In the genomic region with DNA sequence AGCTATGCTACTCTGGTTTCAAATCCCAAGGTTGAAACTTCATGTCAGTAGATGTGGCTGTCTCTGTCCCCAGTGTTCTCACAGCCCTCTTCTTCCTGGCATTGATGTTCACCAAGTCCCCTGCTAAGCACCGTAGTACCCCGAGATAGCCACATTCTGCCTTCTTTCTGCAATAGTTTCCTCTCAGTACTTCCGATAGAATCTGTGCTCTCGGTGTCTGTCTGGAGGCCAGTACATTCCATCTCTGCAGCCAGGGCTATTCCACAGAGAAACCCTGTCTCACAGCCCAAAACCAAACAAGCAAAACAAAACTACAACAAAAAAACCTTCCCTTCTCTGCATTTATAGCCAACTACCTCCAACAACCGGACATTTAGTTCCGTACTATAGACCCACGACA, we compare ENCODE assay signal across 12 mouse cellular contexts. TPM values are rescaled to one million over a fixed set of nuclear protein-coding genes. Genes with fewer than 3 reads are reported as not detected.
DNase-seq lines count a peak whose midpoint lies in the region; ATAC-seq lines count a peak whose summit lies in the region.
"Had no signal": no experiment of that assay in that cellular context is flagged by ENCODE, and none has a peak within 500 bp of the region (broad histone marks: within the 10 kb centered on the region; RNA-seq: fewer than 3 reads in every experiment).

No protein-coding gene starts in this region.

- ATAC-seq in hindbrain, embryonic 15.5 days (ENCODE audit: low FRiP score, low read depth), result no peak
- ATAC-seq in hindbrain, embryonic 13.5 days (ENCODE audit: low FRiP score), result no peak
- ATAC-seq in liver, embryonic 11.5 days (replicated peaks; ENCODE audit: low FRiP score), result no peak

- H3K9ac ChIP-seq in hindbrain, embryonic 15.5 days, result no peak overlapping the region
- no peak overlapping the region for H3K9ac ChIP-seq in hindbrain, embryonic 13.5 days
- no peak overlapping the region for H3K9ac ChIP-seq in liver, embryonic 11.5 days (ENCODE audit: low read depth, low read length)

- H3K9me3 ChIP-seq in hindbrain, embryonic 15.5 days, result no peaks in the 10 kb centered on the region
- no peaks in the 10 kb centered on the region for H3K9me3 ChIP-seq in hindbrain, embryonic 13.5 days
- no peaks in the 10 kb centered on the region for H3K9me3 ChIP-seq in liver, embryonic 11.5 days (ENCODE audit: control insufficient read depth, low read length)

- H3K4me3 ChIP-seq in hindbrain, embryonic 15.5 days, result peak overlapping the region; percentile 63; the same call in 1 of the 2 replicates
- H3K4me3 ChIP-seq in hindbrain, embryonic 13.5 days, result no peak overlapping the region
- no peak overlapping the region for H3K4me3 ChIP-seq in liver, embryonic 11.5 days (ENCODE audit: low read depth, low read length)

- H3K27ac ChIP-seq in hindbrain, embryonic 15.5 days (replicated peaks), result no peak overlapping the region
- H3K27ac ChIP-seq in hindbrain, embryonic 13.5 days, result no peak overlapping the region
- no peak overlapping the region for H3K27ac ChIP-seq in liver, embryonic 11.5 days (ENCODE audit: low read depth, low read length)

- H3K27me3 ChIP-seq in hindbrain, embryonic 15.5 days, result no peaks in the 10 kb centered on the region
- H3K27me3 ChIP-seq in hindbrain, embryonic 13.5 days, result no peaks in the 10 kb centered on the region
- H3K27me3 ChIP-seq in liver, embryonic 11.5 days (replicated peaks; ENCODE audit: control insufficient read depth, insufficient read depth, low read length), result no peaks in the 10 kb centered on the region

- peak overlapping the region; percentile 93; the same call in 1 of the 2 replicates for H3K4me2 ChIP-seq in hindbrain, embryonic 15.5 days
- no peak overlapping the region; the same call in 1 of the 2 replicates for H3K4me2 ChIP-seq in hindbrain, embryonic 13.5 days
- peak overlapping the region; percentile 68 for H3K4me2 ChIP-seq in liver, embryonic 11.5 days

- peak; percentile 50 for DNase-seq in A20 (ENCODE audit: low read depth, low spot score)
- peak; percentile 72 for DNase-seq in MEL-GATA-1-ER (ENCODE audit: extremely low read depth, low read depth)
- DNase-seq in liver, embryonic 11.5 days (ENCODE audit: low spot score), result no peak
- DNase-seq in layer of hippocampus, adult 18-20 months (ENCODE audit: low spot score in 2 of 2), result no peak
- DNase-seq in frontal cortex, adult 2 months (ENCODE audit: extremely low spot score in 1 of 2, low spot score in 1 of 2), result no peak
- DNase-seq in lung, postnatal 4 days, result no peak
- DNase-seq: adrenal gland, postnatal 36 days; cerebellum, adult 8-10 months had no signal

- 61% methylated on average over 7 of the region's 7 CpGs for WGBS in hindbrain, embryonic 15.5 days
- 61% methylated on average over 7 of the region's 7 CpGs for WGBS in hindbrain, embryonic 13.5 days
- WGBS in liver, embryonic 11.5 days, result 68% methylated on average over 7 of the region's 7 CpGs

- H3K4me1 ChIP-seq in hindbrain, embryonic 15.5 days (replicated peaks), result peaks cover 4% of the 10 kb centered on the region; the same call in 1 of the 2 replicates
- H3K4me1 ChIP-seq in hindbrain, embryonic 13.5 days (replicated peaks), result peaks cover 8% of the 10 kb centered on the region
- H3K4me1 ChIP-seq in liver, embryonic 11.5 days (replicated peaks; ENCODE audit: control insufficient read depth, insufficient read depth, low read length), result peaks cover 3% of the 10 kb centered on the region; the same call in 1 of the 2 replicates

- no peaks in the 10 kb centered on the region for H3K36me3 ChIP-seq in hindbrain, embryonic 15.5 days
- H3K36me3 ChIP-seq in hindbrain, embryonic 13.5 days, result no peaks in the 10 kb centered on the region
- no peaks in the 10 kb centered on the region for H3K36me3 ChIP-seq in liver, embryonic 11.5 days (ENCODE audit: control insufficient read depth, insufficient read depth, low read length)

RNA-seq across cellular contexts. Expression of a gene that starts 28.8 kb away (rescaled TPM):
- polyA plus RNA-seq in hindbrain, embryonic 15.5 days (2015; fragmentation: Nextera tagmentation; extraction: Ambion mirVana), result 1.9 and 2.0 TPM in 2 replicates
- polyA plus RNA-seq in hindbrain, embryonic 13.5 days (2015; fragmentation: Nextera tagmentation; extraction: Ambion mirVana), result 0.89 and 0.92 TPM in 2 replicates
- polyA plus RNA-seq in liver, embryonic 11.5 days (2014; fragmentation: Nextera tagmentation; extraction: Ambion mirVana), result 0.19 and 0.32 TPM in 2 replicates
- under 1 TPM; 0.25 to 0.30 TPM for total RNA-seq in layer of hippocampus, adult 18-20 months (2021)
- polyA plus RNA-seq in frontal cortex, adult 2 months (2012; rRNA removed), result 0.60 and 1.1 TPM in 2 replicates
- total RNA-seq: adrenal gland, postnatal 36 days had no signal
- polyA plus RNA-seq: erythroblast, embryonic 14.5 days had no signal

RNA-seq across cellular contexts. Expression of a gene that starts 44.1 kb away (rescaled TPM):
- not detected in 2 replicates for polyA plus RNA-seq in hindbrain, embryonic 15.5 days (2015; fragmentation: Nextera tagmentation; extraction: Ambion mirVana)
- polyA plus RNA-seq in hindbrain, embryonic 13.5 days (2015; fragmentation: Nextera tagmentation; extraction: Ambion mirVana), result not detected in 2 replicates
- not detected in 2 replicates for polyA plus RNA-seq in liver, embryonic 11.5 days (2014; fragmentation: Nextera tagmentation; extraction: Ambion mirVana)
- total RNA-seq in layer of hippocampus, adult 18-20 months (2021), result not detected
- not detected in 2 replicates for polyA plus RNA-seq in frontal cortex, adult 2 months (2012; rRNA removed)
- total RNA-seq: adrenal gland, postnatal 36 days; layer of hippocampus, adult 8-10 months had no signal
- polyA plus RNA-seq: erythroblast, embryonic 14.5 days had no signal

Comparison
In these comparisons a context has a peak if more than half of its experiments do, and no peak if none do; other contexts are left out.
1. DNase-seq: peak in A20 (single experiment) and MEL-GATA-1-ER (single experiment); none in liver, embryonic 11.5 days (single experiment), layer of hippocampus, adult 18-20 months (0 of 2), frontal cortex, adult 2 months (0 of 2) and lung, postnatal 4 days (0 of 2).